Mouse (Mus musculus) liver, embryonic 14.5 days (tissue): ENCODE measurements at regions not wholly inside any gene's neighbourhood (a gene's known extent, or its start where the extent isn't known, plus 50 kb on each side); places are given as distances from the start of the nearest gene placed in this dataset.

Source experiments
- ATAC-seq: fragments of 200-750 bp; cut with Nextera tagmentation; 2 replicates; pipeline ENCODE4 v1.8.0; 2017; ENCODE audit warnings: moderate number of reproducible peaks, mild to moderate bottlenecking, moderate library complexity; ENCODE audit not compliant: insufficient read depth
- DNase-seq, 3 experiments: peaks; one replicate each; pipeline ENCODE4 v3.0.0-alpha.2; 2012 to 2013; ENCODE audit warnings: low read depth in 3 of 3, low spot score in 3 of 3
- H3K27ac ChIP-seq: fragments of 300-500 bp; sonication (generic); 2 replicates; pipeline ENCODE4 v1.5.1; 2014; ENCODE audit warnings: moderate library complexity, mild to moderate bottlenecking, control low read depth, inconsistent platforms
- H3K27me3 ChIP-seq: fragments of 300-500 bp; sonication (generic); 2 replicates; pipeline ENCODE4 v1.6.1; 2014; ENCODE audit warnings: mild to moderate bottlenecking, low read length, moderate library complexity; ENCODE audit not compliant: control insufficient read depth, insufficient read depth
- H3K36me3 ChIP-seq: fragments of 300-500 bp; sonication (generic); replicated peaks from 2 replicates; pipeline ENCODE4 v1.6.1; 2014; ENCODE audit warnings: low read depth; ENCODE audit not compliant: control insufficient read depth, insufficient read depth
- H3K4me1 ChIP-seq, 2 experiments: fragments of 200-500 bp in 1 of 2; fragments of 300-500 bp in 1 of 2; sonication (generic) in 1 of 2; replicated peaks; 2 replicates each; pipeline ENCODE4 v1.6.1; 2012 to 2014; ENCODE audit warnings: antibody characterized with exemption in 1 of 2, inconsistent platforms in 1 of 2, low read length in 1 of 2; ENCODE audit not compliant: control insufficient read depth in 2 of 2, insufficient read depth in 2 of 2
- H3K4me2 ChIP-seq: fragments of 300-500 bp; sonication (generic); 2 replicates; pipeline ENCODE4 v1.6.1; 2014; ENCODE audit warnings: low read depth, mild to moderate bottlenecking, control low read depth, moderate library complexity
- H3K4me3 ChIP-seq, 2 experiments: fragments of 200-500 bp in 1 of 2; fragments of 300-500 bp in 1 of 2; sonication (generic) in 1 of 2; 2 replicates each; pipeline ENCODE4 v1.5.1; 2012 to 2014; ENCODE audit warnings: low read depth in 2 of 2, low read length in 2 of 2, mild to moderate bottlenecking in 2 of 2, control low read depth in 1 of 2, inconsistent platforms in 1 of 2, moderate library complexity in 1 of 2; ENCODE audit not compliant: insufficient read depth in 1 of 2
- H3K9ac ChIP-seq: fragments of 300-500 bp; sonication (generic); replicated peaks from 2 replicates; pipeline ENCODE4 v1.6.1; 2014; ENCODE audit warnings: mild to moderate bottlenecking, control low read depth, moderate library complexity
- H3K9me3 ChIP-seq: fragments of 300-500 bp; sonication (generic); 2 replicates; pipeline ENCODE4 v1.6.1; 2016; ENCODE audit warnings: low read length, mixed read lengths; ENCODE audit not compliant: control insufficient read depth
- CTCF ChIP-seq: IDR thresholded peaks from 2 replicates; pipeline ENCODE4 v1.5.1; 2016; ENCODE audit warnings: antibody characterized with exemption, low read depth, control low read depth
- EP300 ChIP-seq: IDR thresholded peaks from 2 replicates; pipeline ENCODE4 v1.6.1; 2016; ENCODE audit warnings: antibody characterized with exemption, low read depth
- WGBS: fragments of 180-500 bp; shearing (Covaris S2); extraction: QIAGEN DNeasy Blood & Tissue Kit; methylation state at CpG from one replicate; pipeline ENCODE4 v1.1.7; 2014; ENCODE audit not compliant: insufficient replicate concordance; 5-methylcytosine and 5-hydroxymethylcytosine counted together

DNA sequence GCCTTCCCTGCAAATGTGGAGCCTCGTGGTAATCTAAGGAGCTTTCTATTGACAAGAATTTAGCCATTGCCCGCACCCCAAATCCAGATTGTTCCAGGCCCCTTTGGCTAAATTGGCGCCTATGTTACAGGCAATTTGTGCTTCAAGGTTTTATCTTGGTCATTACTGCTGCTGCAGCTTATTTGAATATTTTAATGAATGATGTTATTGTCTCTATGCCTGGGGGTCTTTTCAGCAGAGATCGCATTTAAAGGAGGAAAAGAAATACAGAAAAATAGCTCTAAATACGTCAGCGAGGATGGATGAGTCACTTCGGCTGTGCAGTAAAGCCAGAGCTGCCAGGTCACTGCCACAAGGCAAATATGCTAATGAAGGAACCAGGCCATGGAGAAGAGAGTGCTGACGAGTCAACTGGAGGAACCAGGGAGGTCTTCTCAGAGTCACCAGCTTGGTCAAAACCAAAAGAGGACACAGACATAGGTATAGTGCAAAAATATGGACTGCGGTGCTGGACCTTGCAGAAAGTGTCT lies 97.3 kb downstream of the 3110018I06Rik start:
- H3K9ac ChIP-seq: no peak overlapping the region
- H3K36me3 ChIP-seq: no peaks in the 10 kb centered on the region
- no peak overlapping the region for H3K4me2 ChIP-seq
- H3K4me3 ChIP-seq: no peak overlapping the region
- no peak for ATAC-seq
- TF ChIP-seq EP300: no peak
- no peak for TF ChIP-seq CTCF
- no peaks in the 10 kb centered on the region for H3K27me3 ChIP-seq
- H3K4me1 ChIP-seq: no peaks in the 10 kb centered on the region
- H3K27ac ChIP-seq: no peak overlapping the region
- H3K9me3 ChIP-seq: no peaks in the 10 kb centered on the region
- no peak for DNase-seq
- 56% methylated on average over 9 of the region's 9 CpGs for WGBS

DNA sequence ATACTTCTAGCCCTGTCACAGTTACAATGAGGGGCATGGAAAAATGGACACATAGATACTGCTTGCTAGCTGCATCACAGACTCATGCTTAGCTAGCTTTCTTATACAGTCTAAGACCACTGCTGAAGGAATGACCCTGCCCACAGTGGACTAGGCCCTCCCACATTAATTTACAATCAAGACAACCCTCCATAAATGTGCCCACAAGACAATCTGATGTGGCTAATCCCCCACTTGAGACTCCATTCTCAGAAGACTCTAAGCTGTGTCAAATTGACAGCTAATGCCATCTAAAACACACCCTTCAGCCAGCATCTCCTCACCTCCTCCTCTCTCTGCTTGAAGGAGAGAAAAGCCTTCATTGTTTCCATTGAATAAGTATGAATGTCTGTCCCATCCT lies 107.8 kb downstream of the 3110018I06Rik start:
- Histone ChIP-seq H3K36me3 (no peaks in the 10 kb centered on the region), H3K4me1 (no peaks in the 10 kb centered on the region), H3K27me3 (no peaks in the 10 kb centered on the region), H3K9me3 (no peaks in the 10 kb centered on the region), H3K9ac (no peak overlapping the region), H3K27ac (no peak overlapping the region), H3K4me2 (no peak overlapping the region), H3K4me3 (no peak overlapping the region)
- ATAC-seq (no peak), DNase-seq (no peak)
- TF ChIP-seq CTCF: no peak
- TF ChIP-seq EP300: no peak

DNA sequence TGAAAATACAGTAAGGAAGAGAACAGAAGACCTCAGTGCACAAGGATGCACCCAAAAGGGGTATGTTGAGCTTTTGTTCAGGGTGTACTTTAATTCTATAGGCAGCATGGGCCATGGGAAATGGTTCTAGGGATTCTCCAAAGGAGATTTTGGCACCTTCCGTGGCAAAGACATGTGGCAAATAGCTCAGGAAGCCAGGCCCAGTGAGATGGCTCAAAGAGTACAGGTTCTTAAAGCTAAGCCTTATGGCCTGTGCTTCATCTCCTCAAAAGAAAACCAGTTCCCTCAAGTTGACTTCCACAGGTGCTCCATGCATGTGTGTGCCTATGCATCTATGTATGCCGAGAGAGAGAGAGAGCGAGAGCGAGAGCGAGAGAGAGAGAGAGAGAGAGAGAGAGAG lies 112.1 kb downstream of the 3110018I06Rik start:
- Histone ChIP-seq H3K27me3 (no peaks in the 10 kb centered on the region), H3K4me2 (no peak overlapping the region), H3K4me3 (no peak overlapping the region), H3K36me3 (no peaks in the 10 kb centered on the region), H3K9me3 (no peaks in the 10 kb centered on the region), H3K9ac (no peak overlapping the region), H3K4me1 (no peaks in the 10 kb centered on the region), H3K27ac (no peak overlapping the region)
- WGBS: 85% methylated on average over 5 of the region's 5 CpGs
- TF ChIP-seq CTCF: no peak
- TF ChIP-seq EP300: no peak
- DNase-seq (no peak), ATAC-seq (no peak)

DNA sequence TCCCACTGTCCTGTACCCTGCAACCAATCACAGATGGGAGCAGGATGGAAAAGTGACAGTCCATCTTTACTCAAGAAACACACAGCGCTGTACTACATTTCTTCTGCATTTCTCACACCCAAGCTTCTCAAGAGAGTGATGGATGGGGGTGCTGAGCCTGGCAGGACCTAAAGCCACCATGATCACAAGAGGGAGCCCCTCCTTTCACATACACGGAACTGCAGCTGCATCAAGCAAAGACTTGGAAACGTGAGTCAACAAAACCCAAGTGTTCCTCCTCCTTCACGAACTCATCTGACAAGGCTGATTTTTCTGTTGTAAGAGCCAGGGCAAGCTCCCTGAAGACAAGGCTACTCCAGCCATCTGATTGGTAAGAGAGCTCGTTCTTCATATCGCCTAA lies 120.5 kb downstream of the 3110018I06Rik start:
- 43% methylated on average over 6 of the region's 6 CpGs for WGBS
- no peaks in the 10 kb centered on the region for H3K36me3 ChIP-seq
- no peak for DNase-seq

DNA sequence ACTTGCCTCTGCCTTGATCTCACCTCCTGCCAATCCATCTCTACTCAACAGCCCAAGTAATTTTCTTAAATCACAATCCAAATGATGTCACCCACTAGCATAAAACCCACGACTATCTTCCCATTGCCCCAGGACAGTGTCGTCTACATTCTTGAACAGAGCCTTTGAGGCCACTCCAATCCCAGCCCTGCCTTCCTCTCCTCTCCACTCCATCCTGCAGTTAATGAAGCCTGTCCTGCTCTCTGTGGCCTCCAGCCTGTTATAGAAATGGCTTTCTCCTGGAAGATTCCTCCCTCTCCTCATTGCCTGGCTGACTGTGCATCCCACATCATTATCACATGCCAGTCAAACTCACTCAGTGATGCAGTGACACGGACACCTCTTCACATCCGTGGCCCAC lies 121.6 kb downstream of the 3110018I06Rik start:
- Histone ChIP-seq H3K9me3 (no peaks in the 10 kb centered on the region), H3K4me3 (no peak overlapping the region), H3K4me1 (no peaks in the 10 kb centered on the region), H3K27ac (no peak overlapping the region), H3K27me3 (no peaks in the 10 kb centered on the region), H3K9ac (no peak overlapping the region), H3K36me3 (no peaks in the 10 kb centered on the region), H3K4me2 (no peak overlapping the region)
- 59% methylated on average over 4 of the region's 4 CpGs for WGBS
- no peak for ATAC-seq
- no peak for DNase-seq
- TF ChIP-seq CTCF (no peak), EP300 (no peak)

More for the DNA sequence above, 120.5 kb downstream of the 3110018I06Rik start:
- Histone ChIP-seq H3K9ac (no peak overlapping the region), H3K4me2 (no peak overlapping the region), H3K27me3 (no peaks in the 10 kb centered on the region), H3K4me3 (no peak overlapping the region), H3K27ac (no peak overlapping the region), H3K4me1 (no peaks in the 10 kb centered on the region), H3K9me3 (no peaks in the 10 kb centered on the region)
- ATAC-seq: no peak
- TF ChIP-seq EP300: no peak
